Mouse (Mus musculus) liver, adult (tissue): ENCODE measurements at regions not wholly inside any gene's neighbourhood (a gene's known extent, or its start where the extent isn't known, plus 50 kb on each side); places are given as distances from the start of the nearest gene placed in this dataset.

Experiments used
- GATA4 ChIP-seq: IDR thresholded peaks from 2 replicates; pipeline ENCODE4 v1.6.1; 2014; ENCODE audit warnings: mild to moderate bottlenecking, low read length; ENCODE audit not compliant: insufficient replicate concordance

DNA sequence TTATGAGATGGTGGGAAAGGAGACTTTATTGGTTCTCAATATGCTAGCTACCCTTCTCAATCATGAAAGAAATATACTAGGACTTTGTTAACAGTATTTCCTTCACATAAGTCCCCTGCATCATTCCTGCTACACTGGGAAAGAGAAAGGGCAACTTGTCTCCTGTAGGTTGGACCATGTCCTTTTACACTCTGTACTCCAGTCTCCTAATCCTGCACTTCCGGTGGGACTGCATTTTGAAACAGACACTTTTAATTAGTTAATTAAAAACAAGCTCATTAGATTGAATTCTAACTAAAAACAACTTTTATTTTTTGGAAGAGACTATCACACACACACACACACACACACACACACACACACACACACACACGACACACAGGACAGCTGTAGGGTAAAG is 131.2 kb upstream of the Pter start:
- TF ChIP-seq GATA4 = no peak

DNA sequence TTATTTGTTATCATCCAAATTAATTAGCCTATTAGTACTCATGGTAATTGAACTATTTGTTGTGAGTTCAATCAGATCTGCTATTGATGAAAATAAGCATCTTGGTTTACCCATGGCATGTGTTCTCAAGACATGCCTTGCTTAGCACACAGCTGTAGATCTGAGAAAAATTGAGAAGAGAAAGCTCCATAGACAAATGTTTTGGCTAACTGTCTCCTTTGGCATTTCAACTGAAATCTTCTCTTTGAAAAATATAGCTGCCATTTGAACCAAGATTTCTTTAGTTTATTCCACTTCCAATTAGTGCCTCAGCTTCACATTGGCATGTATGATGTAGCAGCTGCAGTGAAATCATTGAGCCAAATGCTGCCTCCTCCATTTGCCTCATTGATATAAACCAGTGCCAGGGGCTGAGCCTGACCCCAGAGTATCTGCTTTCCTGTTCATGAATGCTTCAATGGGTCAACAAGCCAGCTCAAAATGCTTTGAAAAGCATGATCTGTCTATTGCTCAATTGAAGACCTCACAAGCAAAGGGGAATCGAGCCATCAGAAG is 126.1 kb upstream of the Pter start:
- no peak for TF ChIP-seq GATA4

GRCm38 (mm10) chr2:12799153-12799925 is 124.5 kb upstream of the Pter start:
- TF ChIP-seq GATA4 = no peak

DNA sequence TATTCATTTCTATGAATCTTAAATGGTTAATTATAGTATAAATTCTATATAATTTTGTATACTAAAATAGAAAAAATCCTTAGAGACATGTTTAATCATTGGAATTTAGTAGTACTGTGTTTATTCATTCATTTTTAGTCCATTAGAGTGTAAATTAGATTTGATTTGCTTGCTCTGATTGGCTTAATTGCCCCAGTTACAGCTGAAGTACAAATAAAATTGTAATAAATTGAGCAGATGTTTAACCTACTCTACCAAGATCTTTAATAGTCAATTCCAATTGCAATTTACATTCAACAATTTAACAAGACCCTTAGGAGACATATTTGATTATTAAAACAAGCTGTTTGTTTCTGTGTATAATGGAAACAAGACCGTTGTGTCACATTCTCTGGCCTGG is 121.2 kb upstream of the Pter start:
- TF ChIP-seq GATA4 = no peak

GRCm38 (mm10) chr2:12805096-12805495 is 118.7 kb upstream of the Pter start:
- TF ChIP-seq GATA4 = no peak

DNA sequence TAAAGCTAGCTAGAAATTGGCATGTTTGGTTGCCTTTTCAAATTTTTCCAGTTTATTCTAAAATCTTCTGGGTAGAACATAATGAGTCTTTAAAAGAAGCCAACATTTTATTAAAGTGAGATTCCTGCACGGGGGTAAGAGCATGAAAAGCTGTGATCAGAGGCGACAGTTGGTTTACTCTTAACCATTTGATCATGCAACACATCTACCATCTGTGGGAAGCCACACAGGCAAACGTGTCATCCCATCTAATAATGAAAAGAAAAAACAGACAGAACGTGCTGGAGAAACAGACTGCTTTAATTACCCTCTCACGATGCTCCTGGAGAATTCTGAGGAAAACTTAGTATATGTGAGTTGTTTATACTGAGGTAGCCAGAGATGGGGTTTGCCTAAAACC is 115.4 kb upstream of the Pter start:
- no peak for TF ChIP-seq GATA4

- TF ChIP-seq GATA4 = no peak
These were observed 108.5 kb upstream of the Pter start for GRCm38 (mm10) chr2:12815339-12815738.

GRCm38 (mm10) chr2:12825902-12826301 is 97.9 kb upstream of the Pter start:
- TF ChIP-seq GATA4 = no peak

DNA sequence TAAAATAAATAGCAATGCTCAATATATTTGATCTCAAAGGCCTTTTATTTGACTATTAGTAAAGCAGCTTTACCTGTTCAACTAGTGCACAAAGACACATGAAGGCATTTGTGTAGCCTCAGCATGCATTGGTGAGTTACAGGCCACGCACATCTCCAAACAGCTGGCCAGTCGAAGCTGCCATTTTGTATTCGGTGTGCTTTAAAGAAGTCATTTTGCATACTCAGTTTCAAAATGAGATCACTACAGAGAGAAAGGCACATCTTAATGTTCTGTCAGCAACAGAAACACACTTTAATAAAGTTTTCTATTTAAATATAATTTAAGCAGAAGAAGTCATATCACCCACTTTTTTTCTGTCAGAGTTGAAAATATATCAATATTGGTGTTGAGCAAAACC is 90.3 kb upstream of the Pter start:
- no peak for TF ChIP-seq GATA4

GRCm38 (mm10) chr2:12866543-12866942 is 57.3 kb upstream of the Pter start:
- TF ChIP-seq GATA4 = no peak

DNA sequence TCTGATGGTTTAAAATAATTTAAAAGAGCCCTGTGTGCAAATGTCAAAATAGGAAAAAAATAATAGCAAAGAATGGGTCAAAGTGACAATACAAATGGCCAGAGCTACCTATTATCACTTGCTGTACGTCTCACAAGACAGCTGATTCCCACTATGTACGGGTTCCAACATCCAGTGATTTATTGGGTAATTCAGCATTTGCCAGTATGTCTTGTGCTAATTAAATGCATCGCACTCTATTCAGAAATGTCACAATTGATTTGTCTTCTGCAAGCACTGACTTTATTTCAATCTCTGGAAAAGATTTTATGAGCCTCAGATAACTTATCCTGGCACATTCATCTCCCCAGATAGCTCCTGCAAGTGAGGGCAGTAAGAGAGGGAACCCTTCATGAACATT is 55.1 kb upstream of the Pter start:
- TF ChIP-seq GATA4 = no peak
